Mouse (Mus musculus) neural tube, embryonic 15.5 days (tissue): ENCODE results near the gene Arl2. TPM values are rescaled to one million over a fixed set of nuclear protein-coding genes. Genes with fewer than 3 reads are reported as not detected.

Source experiments
- ATAC-seq: fragments of 200-750 bp; cut with Nextera tagmentation; 2 replicates; pipeline ENCODE4 v1.8.0; 2017; ENCODE audit warnings: mild to moderate bottlenecking, moderate TSS enrichment, moderate library complexity; ENCODE audit not compliant: low FRiP score
- H3K27ac ChIP-seq: fragments of 300-500 bp; sonication (generic); replicated peaks from 2 replicates; pipeline ENCODE4 v1.5.1; 2015; ENCODE audit warnings: mild to moderate bottlenecking, inconsistent platforms
- H3K27me3 ChIP-seq: fragments of 300-500 bp; sonication (generic); replicated peaks from 2 replicates; pipeline ENCODE4 v1.6.1; 2015; ENCODE audit warnings: inconsistent platforms
- H3K36me3 ChIP-seq: fragments of 300-500 bp; sonication (generic); 2 replicates; pipeline ENCODE4 v1.6.1; 2015; ENCODE audit warnings: inconsistent platforms
- H3K4me1 ChIP-seq: fragments of 300-500 bp; sonication (generic); 2 replicates; pipeline ENCODE4 v1.6.1; 2015; ENCODE audit warnings: inconsistent platforms
- H3K4me2 ChIP-seq: fragments of 300-500 bp; sonication (generic); 2 replicates; pipeline ENCODE4 v1.6.1; 2015; ENCODE audit warnings: inconsistent platforms, mild to moderate bottlenecking, moderate library complexity
- H3K4me3 ChIP-seq: fragments of 300-500 bp; sonication (generic); replicated peaks from 2 replicates; pipeline ENCODE4 v1.5.1; 2015; ENCODE audit warnings: mild to moderate bottlenecking, inconsistent platforms
- H3K9ac ChIP-seq: fragments of 300-500 bp; sonication (generic); replicated peaks from 2 replicates; pipeline ENCODE4 v1.6.1; 2015; ENCODE audit warnings: mild to moderate bottlenecking, inconsistent platforms
- H3K9me3 ChIP-seq: fragments of 300-500 bp; sonication (generic); replicated peaks from 2 replicates; pipeline ENCODE4 v1.6.1; 2016; ENCODE audit warnings: inconsistent platforms
- whole genome bisulfite sequencing: fragments of 180-500 bp; shearing (Covaris S2); methylation state at CpG from one replicate; pipeline ENCODE4 v1.1.7; 2015; ENCODE audit warnings: mixed read lengths; 5-methylcytosine and 5-hydroxymethylcytosine counted together
- polyA plus RNA-seq: library from polyadenylated mRNA; unstranded; fragments of >200 nt; fragmentation: Nextera tagmentation; extraction: Ambion mirVana; gene quantifications from 2 replicates; pipeline ENCODE4 v1.2.1, GENCODE M21; 2015

The Arl2 gene
- polyA plus RNA-seq, 1 experiment from 2014 or later, result 157 TPM

DNA sequence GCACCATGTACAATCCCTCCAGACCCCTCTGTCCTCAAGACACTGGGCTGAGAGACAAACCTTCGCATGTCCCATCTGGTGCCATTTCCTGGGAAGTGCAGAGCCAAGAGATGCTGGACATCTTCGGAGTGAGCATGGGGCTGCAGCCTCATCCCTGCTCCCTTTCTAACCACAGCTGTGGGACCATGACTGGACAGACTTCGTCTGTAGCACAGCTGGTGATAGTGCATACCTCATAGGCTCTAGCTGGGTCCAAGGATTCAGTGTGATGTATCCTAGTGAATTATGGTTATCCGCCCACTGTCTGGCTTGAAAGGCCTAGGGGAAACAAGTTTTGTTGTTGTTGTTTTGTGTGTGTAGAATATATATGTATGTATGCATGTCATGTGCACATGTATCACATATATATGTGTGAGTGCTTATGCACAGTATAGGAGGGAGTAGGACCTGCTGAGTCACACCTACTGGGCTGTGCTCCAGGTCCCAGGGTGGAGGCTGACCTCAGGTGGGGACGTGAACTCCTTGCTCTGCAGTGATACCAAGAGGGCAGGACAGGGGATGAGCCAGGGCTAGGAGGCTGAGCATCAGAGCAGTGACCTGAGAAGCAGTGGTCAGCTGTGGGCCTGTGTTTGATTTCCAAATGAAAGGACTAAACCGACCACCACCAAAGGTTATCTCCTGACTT, 39.0 kb downstream of the Arl2 start:
- Histone ChIP-seq H3K4me1 (no peaks in the 10 kb centered on the region), H3K9me3 (no peaks in the 10 kb centered on the region), H3K27ac (no peak overlapping the region), H3K9ac (no peak overlapping the region), H3K4me3 (no peak overlapping the region), H3K36me3 (no peaks in the 10 kb centered on the region), H3K27me3 (no peaks in the 10 kb centered on the region), H3K4me2 (no peak overlapping the region)
- no peak for ATAC-seq
- 86% methylated on average over 6 of the region's 6 CpGs for WGBS

DNA sequence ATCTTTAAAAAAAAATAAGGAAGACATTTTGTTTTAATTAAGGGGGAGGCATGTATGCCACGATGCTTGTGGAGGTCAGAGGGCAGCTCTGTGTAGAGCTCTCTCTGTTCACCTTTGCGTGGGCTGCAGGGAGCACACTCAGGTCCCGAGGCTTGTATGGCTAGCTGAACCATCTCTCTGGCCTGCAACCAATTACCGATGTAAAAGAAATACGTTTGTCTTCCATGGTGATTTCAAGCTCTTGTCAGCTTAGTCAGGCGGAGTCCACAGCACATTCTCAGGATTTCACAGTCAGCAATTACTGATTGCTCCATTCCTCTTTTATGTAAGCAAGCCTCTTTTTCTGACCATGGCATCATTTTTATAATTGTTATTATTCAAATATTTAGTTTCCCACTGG, 40.2 kb downstream of the Arl2 start:
- Histone ChIP-seq H3K36me3 (no peaks in the 10 kb centered on the region), H3K4me2 (no peak overlapping the region), H3K4me3 (no peak overlapping the region), H3K27me3 (no peaks in the 10 kb centered on the region), H3K4me1 (no peaks in the 10 kb centered on the region), H3K9me3 (no peaks in the 10 kb centered on the region), H3K27ac (no peak overlapping the region), H3K9ac (no peak overlapping the region)
- ATAC-seq, result no peak
- 58% methylated on average over 6 of the region's 6 CpGs for WGBS

DNA sequence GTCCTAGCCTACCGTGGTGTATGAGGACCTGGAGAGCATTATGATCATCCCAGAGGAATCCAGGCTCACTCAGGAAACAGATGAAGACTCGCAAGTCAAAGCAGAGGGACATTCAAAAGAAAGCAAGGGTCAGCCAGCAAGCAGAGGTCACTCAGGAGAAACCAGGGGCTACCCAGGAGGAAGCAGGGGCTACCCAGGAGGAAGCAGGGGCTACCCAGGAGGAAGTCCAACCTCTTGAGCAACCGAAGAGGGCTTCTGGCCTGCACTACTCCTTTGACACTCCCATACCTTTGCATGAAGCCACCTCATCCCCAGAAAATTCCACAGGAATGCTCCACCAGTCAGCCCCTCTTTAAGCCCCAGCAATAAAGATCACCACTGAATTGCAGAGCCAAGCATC, 43.5 kb downstream of the Arl2 start:
- H3K27ac ChIP-seq, result no peak overlapping the region
- H3K9me3 ChIP-seq, result no peaks in the 10 kb centered on the region
- no peak overlapping the region for H3K4me3 ChIP-seq
- H3K4me1 ChIP-seq, result no peaks in the 10 kb centered on the region
- 84% methylated on average over 3 of the region's 3 CpGs for WGBS
- no peaks in the 10 kb centered on the region for H3K27me3 ChIP-seq
- H3K9ac ChIP-seq, result no peak overlapping the region
- H3K4me2 ChIP-seq, result no peak overlapping the region
- no peaks in the 10 kb centered on the region for H3K36me3 ChIP-seq
- no peak for ATAC-seq

DNA sequence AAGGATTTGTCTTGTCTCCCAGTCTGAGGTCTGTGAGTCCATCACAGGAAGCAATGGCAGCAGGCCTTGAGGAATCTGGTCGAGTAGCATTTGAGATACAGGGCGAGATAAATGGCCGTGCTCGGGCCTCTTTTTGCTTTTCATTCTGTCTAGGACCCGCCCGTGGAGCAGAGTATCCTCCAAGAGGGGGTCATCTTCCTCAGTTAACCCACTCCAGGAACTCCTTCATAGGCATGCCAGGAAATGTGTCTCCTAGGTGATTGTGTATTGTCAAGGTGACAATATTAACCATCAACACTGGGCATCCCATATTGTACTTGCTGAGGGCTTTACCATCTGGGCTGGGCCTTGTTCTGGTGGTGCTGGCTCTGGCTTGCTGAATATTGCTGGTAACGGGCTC, 47.2 kb downstream of the Arl2 start, which contains the start of gene AC131692.1:
Gene AC131692.1, plus strand, starts transcription at position 301 of the 400 bp plus-strand sequence.
- H3K9me3 ChIP-seq, result no peaks in the 10 kb centered on the region
- H3K9ac ChIP-seq, result no peak within 1 kb of the TSS
- H3K27me3 ChIP-seq, result no peaks in the 10 kb centered on the region
- H3K36me3 ChIP-seq, result 0 out of 2 replicates have a peak, but pooled peaks cover 3% of the 10 kb centered on the region
- ATAC-seq, result no peak
- no peaks in the 10 kb centered on the region for H3K4me1 ChIP-seq
- 92% methylated on average over 7 of the region's 7 CpGs for WGBS
- H3K4me2 ChIP-seq, result no peak within 1 kb of the TSS
- H3K27ac ChIP-seq, result no peak within 1 kb of the TSS
- no peak within 1 kb of the TSS for H3K4me3 ChIP-seq

DNA sequence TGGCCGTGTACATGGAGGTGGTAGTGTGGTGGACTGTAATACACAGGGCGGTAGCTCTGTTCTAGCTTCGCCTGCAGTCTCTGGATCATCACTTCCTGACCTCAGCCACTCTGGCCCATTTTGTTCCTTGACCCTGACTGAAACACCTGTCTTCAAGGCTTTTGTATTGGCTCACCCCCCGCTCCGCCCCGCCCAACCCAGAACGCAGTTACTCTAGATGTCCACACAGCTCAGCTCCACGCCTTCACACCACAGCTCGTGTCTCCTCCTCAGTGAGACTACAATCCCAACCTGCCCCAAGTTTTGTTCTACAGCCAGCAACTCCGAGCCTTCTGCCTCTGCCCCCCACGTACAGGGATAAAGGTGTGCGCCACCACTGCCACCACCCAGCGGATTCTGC, 52.5 kb downstream of the Arl2 start:
- H3K27ac ChIP-seq, result no peak overlapping the region
- WGBS, result 94% methylated on average over 13 of the region's 13 CpGs
- peaks cover 15% of the 10 kb centered on the region for H3K4me1 ChIP-seq
- no peak overlapping the region for H3K9ac ChIP-seq
- 0 out of 2 replicates have a peak, but pooled peaks cover 3% of the 10 kb centered on the region for H3K36me3 ChIP-seq
- H3K27me3 ChIP-seq, result no peaks in the 10 kb centered on the region
- H3K9me3 ChIP-seq, result no peaks in the 10 kb centered on the region
- H3K4me3 ChIP-seq, result no peak overlapping the region
- no peak overlapping the region for H3K4me2 ChIP-seq
- no peak for ATAC-seq

DNA sequence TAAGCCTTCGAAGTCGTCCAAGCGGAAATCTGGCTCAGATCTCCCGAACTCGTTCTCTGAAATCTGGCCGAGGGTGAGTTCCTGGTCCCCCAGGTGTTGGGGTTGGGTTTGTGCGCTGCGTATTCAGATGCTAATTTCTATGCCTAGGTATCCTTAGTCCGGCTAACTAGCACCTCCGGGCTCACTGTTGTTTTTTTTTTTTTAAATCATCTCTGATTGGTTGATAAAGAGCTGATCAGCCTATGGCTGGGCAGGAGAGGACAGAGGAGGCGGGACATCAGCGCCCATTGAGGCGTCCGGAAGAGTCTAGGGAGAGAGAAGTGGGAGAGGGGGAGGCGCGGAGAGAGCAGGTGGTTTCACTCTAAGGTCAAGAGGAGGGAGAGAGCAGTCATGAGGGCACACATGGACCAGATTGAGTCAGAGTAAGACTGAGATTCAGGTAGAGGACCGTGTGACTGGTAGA, 55.9 kb downstream of the Arl2 start:
- no peak overlapping the region for H3K27ac ChIP-seq
- WGBS, result under 1% methylated on average over 17 of the region's 17 CpGs
- no peaks in the 10 kb centered on the region for H3K9me3 ChIP-seq
- peak overlapping the region; percentile 94 for H3K4me2 ChIP-seq
- no peaks in the 10 kb centered on the region for H3K27me3 ChIP-seq
- H3K4me1 ChIP-seq, result peaks cover 30% of the 10 kb centered on the region
- no peak overlapping the region for H3K9ac ChIP-seq
- peak overlapping the region; percentile 67 for H3K4me3 ChIP-seq
- peak; percentile 36; the same call in 1 of the 2 replicates for ATAC-seq
- peaks cover 26% of the 10 kb centered on the region for H3K36me3 ChIP-seq

DNA sequence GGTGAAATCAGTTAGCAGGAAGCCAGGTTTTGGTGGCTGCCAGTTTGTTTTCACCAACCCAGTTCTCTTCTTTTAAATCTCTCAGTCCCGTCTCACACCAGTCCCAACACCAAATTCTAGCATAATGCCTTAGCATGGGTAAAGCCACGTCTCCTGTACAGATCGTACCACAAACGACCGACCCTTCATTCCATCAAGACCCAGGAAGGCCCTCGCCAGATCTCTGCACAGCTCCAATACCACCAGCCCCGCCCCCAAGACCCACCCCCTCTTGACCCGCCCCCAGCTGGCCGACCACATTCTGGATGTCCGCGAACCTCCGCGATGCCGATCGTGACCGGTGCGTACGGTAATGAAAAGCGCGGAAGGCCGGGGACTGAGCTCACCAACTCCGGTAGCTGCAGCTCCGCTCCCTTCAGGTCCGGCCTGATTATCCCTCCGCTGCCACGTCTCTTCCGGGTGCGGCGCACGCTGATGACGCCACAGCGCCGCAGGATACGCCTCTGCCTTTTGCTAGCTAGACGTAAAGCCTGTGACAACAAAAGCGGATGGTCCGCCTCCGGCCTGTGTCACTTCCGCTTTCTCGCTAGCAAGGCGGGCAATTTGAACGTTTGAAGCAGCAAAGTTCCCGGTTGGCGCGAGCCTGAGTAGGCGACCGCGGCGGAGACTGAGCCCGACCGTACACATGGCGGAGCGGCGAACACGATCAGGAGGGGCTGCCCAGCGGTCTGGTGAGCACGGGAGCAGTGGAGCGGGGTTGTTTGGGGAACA, 56.7 kb downstream of the Arl2 start, which contains the start of the genes Zfpl1 and Cdca5:
Gene Zfpl1, minus strand, starts transcription at position 479 of the 771 bp plus-strand sequence.
Gene Cdca5, plus strand, starts transcription at position 506 of the 771 bp plus-strand sequence.
- H3K4me3 ChIP-seq, result peak within 1 kb of the TSS; percentile 67
- peak within 1 kb of the TSS; percentile 65 for H3K9ac ChIP-seq
- peak within 1 kb of the TSS; percentile 71 for H3K27ac ChIP-seq
- peak; percentile 91 for ATAC-seq
- WGBS, result under 1% methylated on average over 58 of the region's 58 CpGs
- no peaks in the 10 kb centered on the region for H3K9me3 ChIP-seq
- peak within 1 kb of the TSS; percentile 94 for H3K4me2 ChIP-seq
- peaks cover 34% of the 10 kb centered on the region for H3K36me3 ChIP-seq
- H3K4me1 ChIP-seq, result peaks cover 30% of the 10 kb centered on the region
- H3K27me3 ChIP-seq, result no peaks in the 10 kb centered on the region

Other genes with a start within 250 kb of the Arl2 start
- gene Tigd3, start 247.4 kb downstream of the Arl2 start, polyA plus RNA-seq, result 8.9 and 10.0 TPM in 2 replicates
- gene Dpf2, start 228.5 kb downstream of the Arl2 start, polyA plus RNA-seq, result 95.7 and 115 TPM in 2 replicates
- gene Cdc42ep2, start 216.7 kb downstream of the Arl2 start, polyA plus RNA-seq, result 19.3 and 20.9 TPM in 2 replicates
- 19.9 and 34.3 TPM in 2 replicates for gene Pola2, start 177.3 kb downstream of the Arl2 start, polyA plus RNA-seq
- gene Slc22a20, start 155.4 kb downstream of the Arl2 start, polyA plus RNA-seq, result not detected in 2 replicates
- gene Capn1, start 125.7 kb downstream of the Arl2 start, polyA plus RNA-seq, result 6.4 and 12.3 TPM in 2 replicates
- 31.4 and 34.3 TPM in 2 replicates for gene Syvn1, start 95.0 kb downstream of the Arl2 start, polyA plus RNA-seq
- gene Mrpl49, start 83.8 kb downstream of the Arl2 start, polyA plus RNA-seq, result 60.1 and 66.9 TPM in 2 replicates
- 522 and 591 TPM in 2 replicates for gene Fau, start 83.7 kb downstream of the Arl2 start, polyA plus RNA-seq
- 30.4 and 31.2 TPM in 2 replicates for gene Znhit2, start 80.4 kb downstream of the Arl2 start, polyA plus RNA-seq
- 51.2 and 61.6 TPM in 2 replicates for gene Tm7sf2, start 73.2 kb downstream of the Arl2 start, polyA plus RNA-seq
- 80.8 and 83.8 TPM in 2 replicates for gene Vps51, start 64.3 kb downstream of the Arl2 start, polyA plus RNA-seq
- not detected in 2 replicates for gene Tmem262, start 61.5 kb downstream of the Arl2 start, polyA plus RNA-seq
- gene Gm28374, start 59.3 kb downstream of the Arl2 start, polyA plus RNA-seq, result 0.96 and 1.5 TPM in 2 replicates
- 78.3 and 78.4 TPM in 2 replicates for gene Zfpl1, start 56.6 kb downstream of the Arl2 start, polyA plus RNA-seq
- gene Cdca5, start 56.6 kb downstream of the Arl2 start, polyA plus RNA-seq, result 4.9 and 15.5 TPM in 2 replicates
- not detected in 2 replicates for gene AC131692.1, start 47.1 kb downstream of the Arl2 start, polyA plus RNA-seq
- gene Naaladl1, start 35.8 kb downstream of the Arl2 start, polyA plus RNA-seq, result 0.42 and 4.1 TPM in 2 replicates
- gene Sac3d1, start 22.9 kb downstream of the Arl2 start, polyA plus RNA-seq, result 52.7 and 53.4 TPM in 2 replicates
- gene Snx15, start 13.2 kb downstream of the Arl2 start, polyA plus RNA-seq, result 59.6 and 62.2 TPM in 2 replicates
- gene Batf2, start 565 bp downstream of the Arl2 start, polyA plus RNA-seq, result 0.42 TPM in 1 of 2 replicates, not detected in the other
- gene Majin, start 42.8 kb upstream of the Arl2 start, polyA plus RNA-seq, result not detected in 2 replicates
- gene Gpha2, start 84.8 kb upstream of the Arl2 start, polyA plus RNA-seq, result 0.75 TPM in 1 of 2 replicates, not detected in the other
- 127 and 156 TPM in 2 replicates for gene Ppp2r5b, start 94.3 kb upstream of the Arl2 start, polyA plus RNA-seq
- gene Atg2a, start 100.1 kb upstream of the Arl2 start, polyA plus RNA-seq, result 12.5 and 12.9 TPM in 2 replicates
- gene Ehd1, start 135.2 kb upstream of the Arl2 start, polyA plus RNA-seq, result 80.6 and 87.7 TPM in 2 replicates
- gene Cdc42bpg, start 164.9 kb upstream of the Arl2 start, polyA plus RNA-seq, result 0.33 and 0.36 TPM in 2 replicates
- gene Men1, start 193.4 kb upstream of the Arl2 start, polyA plus RNA-seq, result 71.4 and 71.6 TPM in 2 replicates
- gene Map4k2, start 199.6 kb upstream of the Arl2 start, polyA plus RNA-seq, result 21.9 and 22.2 TPM in 2 replicates
- gene Sf1, start 222.1 kb upstream of the Arl2 start, polyA plus RNA-seq, result 88.7 and 104 TPM in 2 replicates
- 7.5 and 12.0 TPM in 2 replicates for gene Pygm, start 242.9 kb upstream of the Arl2 start, polyA plus RNA-seq